11 mouse cellular contexts compared by ENCODE assay signal in the genomic region with DNA sequence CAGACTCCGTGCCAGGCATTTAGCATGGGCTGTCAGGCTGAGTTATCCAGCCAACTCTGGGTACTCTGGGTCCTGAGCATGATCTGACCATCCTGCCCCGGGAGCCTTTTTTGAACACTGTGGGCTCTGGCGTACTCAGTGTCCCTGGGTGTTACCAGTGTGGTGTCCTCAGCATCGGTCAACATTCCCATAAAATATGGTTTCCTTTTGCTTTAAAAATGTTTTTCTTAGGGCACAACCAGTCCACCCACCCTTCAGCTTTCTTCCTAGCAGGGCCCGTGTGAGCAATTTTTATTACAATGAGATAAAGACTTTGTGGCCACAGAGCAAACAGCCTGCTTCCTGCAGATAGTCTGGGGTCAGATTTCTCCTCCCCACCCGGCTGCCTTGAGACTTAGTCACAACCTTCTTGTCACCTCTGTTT. TPM values are rescaled to one million over a fixed set of nuclear protein-coding genes. Genes with fewer than 3 reads are reported as not detected.
DNase-seq lines count a peak whose midpoint lies in the region; ATAC-seq and TF ChIP-seq lines count a peak whose summit lies in the region.
"Had no signal": no experiment of that assay in that cellular context is flagged by ENCODE, and none has a peak within 500 bp of the region (broad histone marks: within the 10 kb centered on the region; RNA-seq: fewer than 3 reads in every experiment).

No protein-coding gene starts in this region.

- no peak overlapping the region for H3K4me2 ChIP-seq in lung, embryonic 14.5 days
- H3K4me2 ChIP-seq: hindbrain, embryonic 15.5 days; limb, embryonic 12.5 days; neural tube, embryonic 12.5 days had no signal

- no peak for TF ChIP-seq CTCF in lung, embryonic 14.5 days (IDR thresholded peaks at IDR 0.05; ENCODE audit: low read depth)
- TF ChIP-seq CTCF in lung, adult 2 months (IDR thresholded peaks at IDR 0.05; ENCODE audit: insufficient read depth, low read length) = no peak
- TF ChIP-seq CTCF in cortical plate, adult 2 months (IDR thresholded peaks at IDR 0.05; ENCODE audit: extremely low read depth, insufficient read depth, low read length) = no peak

- no peak overlapping the region for H3K4me3 ChIP-seq in lung, embryonic 14.5 days (ENCODE audit: low read depth, low read length)
- no peak overlapping the region for H3K4me3 ChIP-seq in lung, adult 2 months (replicated peaks; ENCODE audit: extremely low read depth, low read depth, low read length)
- no peak overlapping the region for H3K4me3 ChIP-seq in cortical plate, adult 2 months (ENCODE audit: insufficient read depth, low read length)
- H3K4me3 ChIP-seq: hindbrain, embryonic 15.5 days; limb, embryonic 12.5 days; neural tube, embryonic 12.5 days had no signal

- no peak overlapping the region for H3K9ac ChIP-seq in lung, embryonic 14.5 days
- H3K9ac ChIP-seq: hindbrain, embryonic 15.5 days; limb, embryonic 12.5 days; neural tube, embryonic 12.5 days had no signal

- no peaks in the 10 kb centered on the region for H3K27me3 ChIP-seq in lung, embryonic 14.5 days (ENCODE audit: insufficient read depth, low read length)
- H3K27me3 ChIP-seq: hindbrain, embryonic 15.5 days; limb, embryonic 12.5 days; neural tube, embryonic 12.5 days had no signal

- H3K27ac ChIP-seq in lung, embryonic 14.5 days (ENCODE audit: low read depth) = peak overlapping the region; percentile 65; the same call in 1 of the 2 replicates
- 0 out of 2 replicates have a peak overlapping the region, but pooled peaks have one; percentile 45 for H3K27ac ChIP-seq in cortical plate, adult 2 months (ENCODE audit: insufficient read depth, low read length)
- H3K27ac ChIP-seq: hindbrain, embryonic 15.5 days; limb, embryonic 12.5 days; neural tube, embryonic 12.5 days had no signal

- H3K36me3 ChIP-seq in lung, embryonic 14.5 days (ENCODE audit: insufficient read depth) = no peaks in the 10 kb centered on the region
- H3K36me3 ChIP-seq: hindbrain, embryonic 15.5 days; limb, embryonic 12.5 days; neural tube, embryonic 12.5 days had no signal

- 39% methylated on average over 6 of the region's 6 CpGs for WGBS in lung, embryonic 14.5 days
- 29% methylated on average over 6 of the region's 6 CpGs for WGBS in lung, adult 2 months

- peak; percentile 38 for DNase-seq in lung, embryonic 14.5 days
- no peak for DNase-seq in lung, adult 2 months
- peak; percentile 67 for DNase-seq in kidney, adult 9 months
- no peak for DNase-seq in thymus, postnatal 36 days
- no peak for DNase-seq in spleen, postnatal 14 days (ENCODE audit: low spot score in 2 of 2)
- no peak for DNase-seq in cerebellum, adult 9-11 months

- TF ChIP-seq POLR2A in lung, adult 2 months (IDR thresholded peaks at IDR 0.05; ENCODE audit: borderline replicate concordance, extremely low read depth, low read depth, low read length) = no peak
- TF ChIP-seq POLR2A in cortical plate, adult 2 months (IDR thresholded peaks at IDR 0.05; ENCODE audit: extremely low read depth, insufficient read depth, low read length) = no peak

- H3K9me3 ChIP-seq in lung, embryonic 14.5 days (ENCODE audit: low read depth, low read length) = no peaks in the 10 kb centered on the region
- H3K9me3 ChIP-seq: hindbrain, embryonic 15.5 days; limb, embryonic 12.5 days; neural tube, embryonic 12.5 days had no signal

- H3K4me1 ChIP-seq in lung, embryonic 14.5 days (ENCODE audit: insufficient read depth) = peaks cover 6% of the 10 kb centered on the region; the same call in 1 of the 2 replicates
- H3K4me1 ChIP-seq in lung, adult 2 months (ENCODE audit: control insufficient read depth, insufficient read depth, low read length) = peaks cover 13% of the 10 kb centered on the region
- H3K4me1 ChIP-seq in cortical plate, adult 2 months (ENCODE audit: control insufficient read depth, insufficient read depth, low read length) = no peaks in the 10 kb centered on the region
- H3K4me1 ChIP-seq: neural tube, embryonic 12.5 days had no signal

- no peak for ATAC-seq in lung, embryonic 14.5 days (ENCODE audit: insufficient read depth)
- peak; percentile 53 for ATAC-seq in megakaryocyte progenitor cell, adult 5-6 weeks (replicated peaks; ENCODE audit: poor library complexity)

RNA-seq across cellular contexts. Expression of a gene that starts 27.6 kb away (rescaled TPM):
- 41.0 and 41.4 TPM in 2 replicates for polyA plus RNA-seq in lung, embryonic 14.5 days (2014; fragmentation: Nextera tagmentation; extraction: Ambion mirVana)
- 35.1 and 39.4 TPM in 2 replicates for polyA plus RNA-seq in lung, adult 2 months (2012; rRNA removed)
- 0.13 and 0.23 TPM in 2 replicates for polyA plus RNA-seq in cortical plate, adult 2 months (2012; rRNA removed)
- total RNA-seq in megakaryocyte progenitor cell, adult 5-6 weeks (2015) = not detected in 2 replicates
- not detected in 2 replicates for total RNA-seq in megakaryocyte progenitor cell, adult 5-6 weeks (2017)
- polyA plus RNA-seq: hindbrain, embryonic 15.5 days had no signal

RNA-seq across cellular contexts. Expression of a gene that starts 36.6 kb away (rescaled TPM):
- 59.1 and 64.7 TPM in 2 replicates for polyA plus RNA-seq in lung, embryonic 14.5 days (2014; fragmentation: Nextera tagmentation; extraction: Ambion mirVana)
- polyA plus RNA-seq in lung, adult 2 months (2012; rRNA removed) = 36.1 and 38.6 TPM in 2 replicates
- 55.3 and 56.0 TPM in 2 replicates for polyA plus RNA-seq in cortical plate, adult 2 months (2012; rRNA removed)
- 7.9 and 13.1 TPM in 2 replicates for total RNA-seq in megakaryocyte progenitor cell, adult 5-6 weeks (2015)
- 58.6 and 63.5 TPM in 2 replicates for total RNA-seq in megakaryocyte progenitor cell, adult 5-6 weeks (2017)

RNA-seq across cellular contexts. Expression of a gene that starts 49.3 kb away (rescaled TPM):
- polyA plus RNA-seq in lung, embryonic 14.5 days (2014; fragmentation: Nextera tagmentation; extraction: Ambion mirVana) = 1.5 and 2.2 TPM in 2 replicates
- 130 and 155 TPM in 2 replicates for polyA plus RNA-seq in lung, adult 2 months (2012; rRNA removed)
- 5.7 and 6.2 TPM in 2 replicates for polyA plus RNA-seq in cortical plate, adult 2 months (2012; rRNA removed)
- total RNA-seq in megakaryocyte progenitor cell, adult 5-6 weeks (2015) = 1.8 and 3.1 TPM in 2 replicates
- 0.57 and 0.83 TPM in 2 replicates for total RNA-seq in megakaryocyte progenitor cell, adult 5-6 weeks (2017)
- polyA plus RNA-seq: neural tube, embryonic 12.5 days had no signal

Comparison
In these comparisons a context has a peak if more than half of its experiments do, and no peak if none do; other contexts are left out.
1. DNase-seq: peak in lung, embryonic 14.5 days (single experiment) and kidney, adult 9 months (single experiment); none in lung, adult 2 months (single experiment), thymus, postnatal 36 days (0 of 2), spleen, postnatal 14 days (0 of 2) and cerebellum, adult 9-11 months (single experiment).
2. RNA of a gene that starts 49.3 kb away (polyA plus RNA-seq): 130 to 155 TPM in lung, adult 2 months; 5.7 to 6.2 TPM in cortical plate, adult 2 months and 1.5 to 2.2 TPM in lung, embryonic 14.5 days; every median in the first group is over 10 times any median in the second.
3. RNA of a gene that starts 27.6 kb away (polyA plus RNA-seq): 41.0 to 41.4 TPM in lung, embryonic 14.5 days and 35.1 to 39.4 TPM in lung, adult 2 months; 0.13 to 0.23 TPM in cortical plate, adult 2 months; every median in the first group is over 10 times any median in the second.